Comparison of ENCODE assay signal across 12 mouse cellular contexts in genomic region chr4:143012900-143013299, GRCm38 (mm10).
"Had no signal": no experiment of that assay in that cellular context is flagged by ENCODE, and none has a peak within 500 bp of the region (broad histone marks: within the 10 kb centered on the region; RNA-seq: fewer than 3 reads in every experiment).

No protein-coding gene starts in this region.

- H3K9ac ChIP-seq: limb, embryonic 13.5 days; liver, embryonic 14.5 days; neural tube, embryonic 12.5 days had no signal

- H3K9me3 ChIP-seq: limb, embryonic 13.5 days; neural tube, embryonic 12.5 days had no signal

- H3K36me3 ChIP-seq: limb, embryonic 13.5 days; neural tube, embryonic 12.5 days had no signal

- H3K27ac ChIP-seq: kidney, postnatal 0 days; limb, embryonic 13.5 days; liver, embryonic 14.5 days; neural tube, embryonic 12.5 days; stomach, postnatal 0 days had no signal

- H3K4me2 ChIP-seq: limb, embryonic 13.5 days; neural tube, embryonic 12.5 days had no signal

- H3K27me3 ChIP-seq: neural tube, embryonic 12.5 days had no signal

- H3K4me3 ChIP-seq: limb, embryonic 13.5 days; myocyte; neural tube, embryonic 12.5 days had no signal

- DNase-seq: kidney, adult 11 months; kidney, adult 9 months; kidney, postnatal 36 days; left cerebral cortex, postnatal 4 days; lung, adult 18-20 months; midbrain, embryonic 14.5 days had no signal
